Mouse (Mus musculus) myocyte (in vitro differentiated cells): ENCODE measurements around the gene Zfp324. TPM values are rescaled to one million over a fixed set of nuclear protein-coding genes. Genes with fewer than 3 reads are reported as not detected.

ENCODE experiments used
- H3K27me3 ChIP-seq: one replicate; pipeline ENCODE4 v1.6.1; 2011; ENCODE audit not compliant: control insufficient read depth, insufficient read depth, insufficient read length
- H3K36me3 ChIP-seq: one replicate; pipeline ENCODE4 v1.6.1; 2011; ENCODE audit not compliant: control insufficient read depth, insufficient read depth
- H3K4me2 ChIP-seq: one replicate; pipeline ENCODE4 v1.6.1; 2011; ENCODE audit warnings: low read depth, control low read depth
- H3K4me3 ChIP-seq: one replicate; pipeline ENCODE4 v1.5.1; 2011; ENCODE audit warnings: mild to moderate bottlenecking, control low read depth, moderate library complexity
- H3K79me2 ChIP-seq: one replicate; pipeline ENCODE4 v1.6.1; 2011; ENCODE audit not compliant: control insufficient read depth, insufficient read depth
- H3ac ChIP-seq: one replicate; pipeline ENCODE4 v1.6.1; 2011; ENCODE audit not compliant: control insufficient read depth, insufficient read length
- CEBPB ChIP-seq: IDR thresholded peaks from 2 replicates; pipeline ENCODE4 v1.6.1; 2011; ENCODE audit warnings: mild to moderate bottlenecking, moderate library complexity; ENCODE audit not compliant: poor library complexity, insufficient read depth, severe bottlenecking
- E2F4 ChIP-seq: IDR thresholded peaks from one replicate; pipeline ENCODE4 v1.6.1; 2011; ENCODE audit warnings: mild to moderate bottlenecking, control low read depth, moderate library complexity; ENCODE audit not compliant: insufficient read depth
- MAX ChIP-seq: IDR thresholded peaks from one replicate; pipeline ENCODE4 v1.6.1; 2011; ENCODE audit warnings: low read depth, mild to moderate bottlenecking, control low read depth
- MYOD1 ChIP-seq, 3 experiments: IDR thresholded peaks; one replicate each; pipeline ENCODE4 v1.6.1; 2011; ENCODE audit warnings: control low read depth in 2 of 3, low read depth in 2 of 3, mild to moderate bottlenecking in 2 of 3, moderate library complexity in 1 of 3; ENCODE audit not compliant: insufficient read length in 2 of 3, control insufficient read depth in 1 of 3
- MYOG ChIP-seq, 3 experiments: IDR thresholded peaks; one replicate each; pipeline ENCODE4 v1.6.1; 2011; ENCODE audit warnings: control low read depth in 2 of 3, low read depth in 2 of 3, mild to moderate bottlenecking in 2 of 3; ENCODE audit not compliant: insufficient read length in 2 of 3, control insufficient read depth in 1 of 3, insufficient read depth in 1 of 3
- POLR2A ChIP-seq: IDR thresholded peaks from one replicate; pipeline ENCODE4 v1.6.1; 2011; ENCODE audit warnings: low read depth, mild to moderate bottlenecking, control low read depth, moderate library complexity; ENCODE audit not compliant: insufficient read length
- POLR2AphosphoS2 ChIP-seq: IDR thresholded peaks from one replicate; pipeline ENCODE4 v1.6.1; 2011; ENCODE audit warnings: low read depth, control low read depth; ENCODE audit not compliant: insufficient read length
- REST ChIP-seq: IDR thresholded peaks from one replicate; pipeline ENCODE4 v1.6.1; 2011; ENCODE audit warnings: mild to moderate bottlenecking, control low read depth, moderate library complexity; ENCODE audit not compliant: insufficient read depth, insufficient read length
- SRF ChIP-seq: IDR thresholded peaks from one replicate; pipeline ENCODE4 v1.6.1; 2011; ENCODE audit warnings: low read depth; ENCODE audit not compliant: control insufficient read depth, insufficient read length
- TCF12 ChIP-seq: IDR thresholded peaks from one replicate; pipeline ENCODE4 v1.6.1; 2011; ENCODE audit warnings: mild to moderate bottlenecking, control low read depth; ENCODE audit not compliant: poor library complexity, insufficient read depth, severe bottlenecking
- TCF3 ChIP-seq: IDR thresholded peaks from one replicate; pipeline ENCODE4 v1.6.1; 2011; ENCODE audit warnings: low read depth, control low read depth; ENCODE audit not compliant: insufficient read length
- USF1 ChIP-seq: IDR thresholded peaks from one replicate; pipeline ENCODE4 v1.6.1; 2011; ENCODE audit warnings: low read depth, mild to moderate bottlenecking, control low read depth, moderate library complexity
- polyA plus RNA-seq: library from polyadenylated mRNA; unstranded; fragments of >200 nt; fragmentation: generic; extraction: Trizol; gene quantifications from one replicate; pipeline ENCODE4 v1.2.1, GENCODE M21; 2012; ENCODE audit warnings: missing spikeins

Zfp324 gene
- polyA plus RNA-seq, 1 experiment: 1.9 TPM

- no peaks in the 10 kb centered on the region for H3K36me3 ChIP-seq
- no peak overlapping the region for H3ac ChIP-seq
- no peak for TF ChIP-seq CEBPB
- no peak for TF ChIP-seq MYOD1 (IDR thresholded peaks at IDR 0.05; ENCODE audit: control insufficient read depth in 1 of 3, insufficient read length in 2 of 3, low read depth in 2 of 3)
- TF ChIP-seq USF1: no peak
- TF ChIP-seq MAX: no peak
- TF ChIP-seq POLR2A: no peak
- TF ChIP-seq E2F4: no peak
- TF ChIP-seq SRF: no peak
- TF ChIP-seq MYOG (IDR thresholded peaks at IDR 0.05; ENCODE audit: control insufficient read depth in 1 of 3, insufficient read depth in 1 of 3, insufficient read length in 2 of 3, low read depth in 2 of 3): no peak
- TF ChIP-seq REST: no peak
- TF ChIP-seq TCF12: no peak
- TF ChIP-seq TCF3: no peak
- TF ChIP-seq POLR2AphosphoS2: no peak
These were observed 20.1 kb downstream of the Zfp324 start for GRCm38 (mm10) chr7:12985724-12986123.

GRCm38 (mm10) chr7:12986906-12987305, 21.3 kb downstream of the Zfp324 start:
- TF ChIP-seq POLR2AphosphoS2 (no peak), TCF3 (no peak), REST (no peak), MYOG (IDR thresholded peaks at IDR 0.05; ENCODE audit: control insufficient read depth in 1 of 3, insufficient read depth in 1 of 3, insufficient read length in 2 of 3, low read depth in 2 of 3) (no peak), USF1 (no peak), POLR2A (no peak), TCF12 (no peak), SRF (no peak), E2F4 (no peak), CEBPB (no peak), MYOD1 (IDR thresholded peaks at IDR 0.05; ENCODE audit: control insufficient read depth in 1 of 3, insufficient read length in 2 of 3, low read depth in 2 of 3) (no peak), MAX (no peak)
- no peak overlapping the region for H3ac ChIP-seq
- no peak overlapping the region for H3K4me2 ChIP-seq
- no peaks in the 10 kb centered on the region for H3K27me3 ChIP-seq
- no peaks in the 10 kb centered on the region for H3K36me3 ChIP-seq
- H3K79me2 ChIP-seq: no peaks in the 10 kb centered on the region
- no peak overlapping the region for H3K4me3 ChIP-seq

More at GRCm38 (mm10) chr7:12985724-12986123, 20.1 kb downstream of the Zfp324 start:
- H3K4me3 ChIP-seq: no peak overlapping the region
- no peaks in the 10 kb centered on the region for H3K27me3 ChIP-seq
- no peak overlapping the region for H3K4me2 ChIP-seq
- H3K79me2 ChIP-seq: no peaks in the 10 kb centered on the region

GRCm38 (mm10) chr7:12987409-12988189, 22.0 kb downstream of the Zfp324 start:
- no peak overlapping the region for H3ac ChIP-seq
- no peak overlapping the region for H3K4me2 ChIP-seq
- no peaks in the 10 kb centered on the region for H3K79me2 ChIP-seq
- TF ChIP-seq POLR2A (no peak), MYOG (IDR thresholded peaks at IDR 0.05; ENCODE audit: control insufficient read depth in 1 of 3, insufficient read depth in 1 of 3, insufficient read length in 2 of 3, low read depth in 2 of 3) (no peak), CEBPB (no peak), TCF3 (no peak), REST (no peak), POLR2AphosphoS2 (no peak)
- no peaks in the 10 kb centered on the region for H3K36me3 ChIP-seq
- no peak overlapping the region for H3K4me3 ChIP-seq
- H3K27me3 ChIP-seq: no peaks in the 10 kb centered on the region

GRCm38 (mm10) chr7:12992222-12992621, 26.6 kb downstream of the Zfp324 start:
- no peak for TF ChIP-seq TCF3
- no peak for TF ChIP-seq POLR2AphosphoS2
- TF ChIP-seq TCF12: no peak
- no peak for TF ChIP-seq MYOG (IDR thresholded peaks at IDR 0.05; ENCODE audit: control insufficient read depth in 1 of 3, insufficient read depth in 1 of 3, insufficient read length in 2 of 3, low read depth in 2 of 3)
- no peak for TF ChIP-seq SRF
- TF ChIP-seq REST: no peak
- no peak for TF ChIP-seq CEBPB
- TF ChIP-seq USF1: no peak
- TF ChIP-seq MYOD1 (IDR thresholded peaks at IDR 0.05; ENCODE audit: control insufficient read depth in 1 of 3, insufficient read length in 2 of 3, low read depth in 2 of 3): no peak
- no peak for TF ChIP-seq E2F4
- TF ChIP-seq MAX: no peak
- H3K27me3 ChIP-seq: no peaks in the 10 kb centered on the region
- H3K36me3 ChIP-seq: no peaks in the 10 kb centered on the region
- no peaks in the 10 kb centered on the region for H3K79me2 ChIP-seq
- no peak overlapping the region for H3K4me3 ChIP-seq
- H3K4me2 ChIP-seq: no peak overlapping the region
- H3ac ChIP-seq: no peak overlapping the region

GRCm38 (mm10) chr7:12993148-12993547, 27.5 kb downstream of the Zfp324 start:
- H3K4me2 ChIP-seq: no peak overlapping the region
- no peak overlapping the region for H3K4me3 ChIP-seq
- TF ChIP-seq MAX: no peak
- TF ChIP-seq POLR2A: no peak
- no peak for TF ChIP-seq MYOD1 (IDR thresholded peaks at IDR 0.05; ENCODE audit: control insufficient read depth in 1 of 3, insufficient read length in 2 of 3, low read depth in 2 of 3)
- TF ChIP-seq MYOG (IDR thresholded peaks at IDR 0.05; ENCODE audit: control insufficient read depth in 1 of 3, insufficient read depth in 1 of 3, insufficient read length in 2 of 3, low read depth in 2 of 3): no peak
- TF ChIP-seq POLR2AphosphoS2: no peak
- TF ChIP-seq REST: no peak
- no peak for TF ChIP-seq TCF12
- no peak for TF ChIP-seq CEBPB
- TF ChIP-seq SRF: no peak
- no peak for TF ChIP-seq E2F4
- no peak for TF ChIP-seq USF1
- no peak for TF ChIP-seq TCF3
- H3ac ChIP-seq: no peak overlapping the region
- H3K79me2 ChIP-seq: no peaks in the 10 kb centered on the region
- no peaks in the 10 kb centered on the region for H3K27me3 ChIP-seq
- H3K36me3 ChIP-seq: no peaks in the 10 kb centered on the region
